Mouse (Mus musculus) heart, adult 8-10 months (tissue): Measurements from ENCODE around the gene Rasgrp1. TPM values are rescaled to one million over a fixed set of nuclear protein-coding genes. Genes with fewer than 3 reads are reported as not detected.

Experiments used
- DNase-seq: peaks from one replicate; pipeline ENCODE4 v3.0.0; 2022; ENCODE audit warnings: low spot score
- total RNA-seq, 4 experiments: library from RNA; stranded (reverse); gene quantifications; 2 replicates each; pipeline ENCODE4 v1.2.4; 2022

Rasgrp1 gene
- total RNA-seq, 4 experiments from 2014 or later, result 0.19 to 0.53 (median 0.42) TPM

DNA sequence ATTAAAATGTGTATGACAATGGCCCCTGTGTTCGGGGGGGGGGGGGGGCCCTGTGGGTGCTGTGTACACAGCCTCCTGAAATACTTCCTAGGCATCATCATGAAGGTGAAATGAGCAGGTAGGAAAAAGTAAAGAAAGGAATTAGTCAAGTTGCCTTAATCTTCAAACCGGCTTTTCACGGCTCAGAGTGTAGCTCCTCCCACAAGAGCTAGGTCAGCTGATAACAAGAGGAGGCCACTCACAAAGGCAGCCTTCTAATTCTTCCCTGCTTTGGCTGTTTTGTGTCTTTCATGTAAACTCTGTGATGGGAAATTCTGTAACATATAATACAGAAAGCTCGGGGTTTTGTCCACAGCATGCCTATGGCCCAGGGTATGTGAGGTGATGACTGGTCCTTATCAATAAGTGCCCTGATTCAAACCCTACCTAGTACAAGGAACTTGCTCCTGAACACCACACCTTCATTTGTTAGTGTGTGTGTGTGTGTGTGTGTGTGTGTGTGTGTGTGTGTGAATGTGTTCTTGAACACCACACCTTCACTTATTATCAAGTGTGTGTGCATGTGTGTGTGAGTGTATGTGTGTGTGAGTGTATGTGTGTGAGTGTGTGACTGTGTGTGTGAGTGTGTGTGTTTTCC is 7.1 kb downstream of the Rasgrp1 start:
- DNase-seq, result no peak

DNA sequence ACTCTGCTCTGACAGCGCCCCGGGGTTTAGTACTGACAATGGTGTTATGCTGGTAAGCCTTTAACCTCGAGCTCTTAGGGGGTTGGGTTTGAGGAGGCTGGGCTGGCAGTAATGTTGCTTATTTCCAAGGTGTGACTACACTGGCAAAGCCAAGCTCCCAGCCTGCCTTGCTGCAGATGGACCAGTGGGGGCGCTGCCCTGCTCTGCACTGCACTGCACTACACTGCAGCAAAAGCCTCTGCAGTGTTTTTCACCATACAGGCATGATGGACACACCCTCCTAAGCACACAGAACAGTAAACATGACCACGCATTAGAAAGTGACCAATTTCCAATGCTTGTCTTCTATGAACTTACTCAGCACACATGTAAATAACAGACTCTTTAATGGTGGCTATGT is 11.2 kb downstream of the Rasgrp1 start:
- DNase-seq, result no peak

DNA sequence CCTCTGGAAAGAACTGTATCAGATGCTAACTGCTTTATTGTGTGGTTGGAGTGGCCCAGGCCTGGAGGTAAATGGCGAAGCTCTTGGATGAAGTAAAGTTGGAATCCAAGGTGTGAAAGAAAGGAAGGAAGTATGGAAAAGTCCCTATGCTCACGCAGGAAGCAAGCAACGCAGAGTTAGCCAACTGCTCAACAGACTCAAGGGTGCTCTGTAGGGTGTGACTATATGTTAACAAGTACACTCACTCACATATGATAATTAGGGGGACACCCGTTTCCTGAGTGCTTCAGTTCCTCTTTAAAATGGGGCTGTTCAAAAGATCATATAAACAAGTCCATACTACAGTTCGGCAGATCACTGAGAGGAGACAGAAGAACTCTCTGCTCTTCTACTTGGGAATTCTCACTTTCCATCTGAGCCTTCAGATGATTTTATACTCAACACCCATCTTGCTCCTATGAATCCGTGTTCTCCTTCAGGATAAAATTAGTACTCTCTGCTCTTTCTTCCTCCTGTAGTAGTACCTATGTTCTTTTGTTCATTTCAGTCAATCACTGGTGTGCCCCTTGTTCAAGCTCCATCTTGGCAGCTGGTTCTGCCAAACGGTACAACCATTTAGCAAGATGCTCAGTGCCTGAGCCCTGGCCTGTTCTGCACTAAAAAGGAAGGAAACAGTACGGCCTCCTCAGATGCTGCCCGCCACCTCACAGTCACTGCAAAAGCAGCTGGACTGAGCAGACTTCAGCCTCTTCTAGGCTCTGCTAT is 14.1 kb downstream of the Rasgrp1 start:
- no peak for DNase-seq

DNA sequence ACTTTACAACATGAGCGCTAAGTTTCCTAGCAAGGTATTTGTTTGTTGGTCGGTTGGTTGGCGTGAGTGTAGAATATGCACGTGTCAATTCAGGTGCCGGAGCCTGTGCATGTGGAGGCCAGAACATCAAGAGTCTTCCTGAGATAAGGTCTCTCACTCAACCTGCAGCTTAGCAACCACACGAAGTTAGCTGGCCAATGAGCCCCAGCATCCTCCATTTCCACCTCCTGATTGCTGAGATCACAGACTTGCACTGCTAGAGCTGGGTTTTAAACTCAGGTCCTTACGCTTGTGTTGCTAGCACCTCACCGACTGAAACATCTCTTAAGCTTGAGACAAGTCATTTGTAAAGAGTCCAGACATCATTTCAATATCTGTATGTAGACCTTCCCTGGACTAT is 20.4 kb downstream of the Rasgrp1 start:
- DNase-seq, result no peak

DNA sequence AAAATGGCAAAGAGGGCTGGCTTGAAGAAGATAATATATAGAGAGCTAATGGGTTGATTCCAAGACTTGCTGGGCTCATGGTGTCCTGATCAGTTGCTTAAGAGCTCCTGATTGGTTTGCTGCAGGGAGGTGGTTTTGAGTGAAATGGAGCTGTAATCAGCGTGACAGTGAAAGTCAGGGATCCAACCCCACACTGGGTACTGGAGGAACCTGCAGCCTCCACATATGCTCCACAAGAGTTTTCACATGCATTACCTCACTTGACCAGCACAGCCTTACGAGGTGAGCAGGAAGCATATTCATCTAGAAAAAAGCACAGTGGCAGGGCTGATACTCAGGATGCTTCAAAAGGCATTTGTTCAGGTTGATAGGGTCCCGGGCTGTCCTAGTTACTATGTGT is 21.6 kb downstream of the Rasgrp1 start:
- no peak for DNase-seq

DNA sequence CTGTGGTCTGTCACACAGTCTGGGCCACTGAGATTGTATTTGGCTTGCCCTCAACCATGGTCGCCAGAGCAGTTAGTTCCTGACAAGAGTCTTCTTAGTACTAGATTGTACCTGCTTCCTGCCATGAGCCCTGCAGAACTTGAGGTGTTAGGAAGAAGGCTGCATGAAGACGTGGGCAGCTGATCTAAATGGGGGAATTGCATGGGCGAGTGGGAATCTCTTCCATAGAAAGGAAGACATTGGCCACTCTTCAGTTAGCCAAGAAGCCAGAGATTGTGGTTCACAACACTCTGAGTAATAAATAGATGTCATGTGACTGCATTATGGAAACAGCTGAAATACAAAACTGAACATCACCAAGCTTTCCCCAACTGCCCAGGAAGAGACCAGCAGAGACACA is 23.8 kb downstream of the Rasgrp1 start:
- DNase-seq, result no peak

DNA sequence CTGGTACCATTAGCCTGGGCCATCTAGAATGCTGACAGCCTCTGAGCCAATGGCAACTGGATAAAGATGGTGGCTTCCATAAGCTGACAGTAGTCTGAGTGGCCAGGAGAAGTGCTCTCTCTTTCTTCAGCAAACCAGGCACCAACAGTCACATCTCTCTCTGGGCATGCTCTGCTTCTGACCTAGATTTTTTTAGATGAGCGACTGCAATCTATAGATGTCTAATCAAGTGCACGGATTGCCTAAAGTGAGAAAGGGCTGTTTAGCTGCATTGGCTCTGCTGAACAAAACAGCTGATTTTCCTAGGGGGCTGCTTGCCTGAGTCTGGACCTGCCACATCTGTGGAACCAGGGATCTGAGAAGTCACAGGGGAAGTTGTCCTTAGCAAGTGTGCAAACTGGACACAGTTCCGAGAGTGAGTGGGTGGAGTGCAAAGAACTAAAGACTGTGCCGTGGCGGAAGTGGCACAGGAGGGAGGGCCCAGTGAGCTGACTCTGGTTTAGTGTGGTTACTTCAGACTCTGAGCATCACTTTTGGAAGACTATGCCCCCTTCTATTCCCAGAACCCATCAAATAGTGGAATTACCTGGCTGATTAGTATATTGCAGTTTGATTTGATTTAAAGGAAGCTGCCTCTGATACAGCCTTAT is 29.1 kb downstream of the Rasgrp1 start:
- no peak for DNase-seq

DNA sequence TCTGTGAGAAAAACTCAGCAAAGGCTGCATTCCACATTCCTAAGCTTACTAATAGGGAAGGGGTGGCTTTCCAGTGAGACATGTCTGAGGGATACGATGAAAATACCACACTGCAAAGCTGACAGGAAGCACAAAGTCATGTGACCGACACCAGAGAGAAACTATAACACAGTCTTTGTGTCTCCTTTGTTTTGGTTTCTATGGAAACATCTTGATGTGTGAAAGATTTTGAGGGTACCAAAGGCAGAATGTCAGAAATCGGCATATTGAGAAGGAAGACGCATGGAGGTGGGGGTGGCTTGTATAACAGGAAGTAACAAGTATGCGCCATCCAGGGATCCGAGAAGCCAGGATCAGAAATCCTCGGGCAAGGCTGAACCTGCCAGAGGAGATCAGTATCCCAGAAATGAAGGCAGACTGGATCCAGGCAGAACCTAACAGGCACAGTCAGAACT is 30.3 kb downstream of the Rasgrp1 start:
- no peak for DNase-seq

DNA sequence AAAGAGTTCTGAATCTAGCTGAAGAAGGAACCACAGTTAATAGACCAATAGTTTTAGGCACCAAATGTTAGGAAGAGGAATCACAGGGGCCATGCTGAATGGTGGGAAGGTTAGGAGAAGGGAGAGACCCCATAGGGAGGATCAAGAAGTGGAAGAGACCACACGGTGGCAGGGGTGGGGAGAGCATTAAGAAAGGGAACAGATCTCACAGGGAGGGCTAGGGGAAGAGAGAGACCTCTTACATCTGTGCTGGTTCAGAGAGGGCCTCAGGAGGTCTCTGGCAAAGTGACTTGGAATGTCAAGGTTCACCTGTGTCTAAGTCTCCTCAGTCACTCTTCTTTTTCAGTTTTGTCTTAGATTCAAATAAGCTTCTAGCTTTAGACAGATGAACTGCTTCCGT is 30.8 kb downstream of the Rasgrp1 start:
- DNase-seq, result no peak

DNA sequence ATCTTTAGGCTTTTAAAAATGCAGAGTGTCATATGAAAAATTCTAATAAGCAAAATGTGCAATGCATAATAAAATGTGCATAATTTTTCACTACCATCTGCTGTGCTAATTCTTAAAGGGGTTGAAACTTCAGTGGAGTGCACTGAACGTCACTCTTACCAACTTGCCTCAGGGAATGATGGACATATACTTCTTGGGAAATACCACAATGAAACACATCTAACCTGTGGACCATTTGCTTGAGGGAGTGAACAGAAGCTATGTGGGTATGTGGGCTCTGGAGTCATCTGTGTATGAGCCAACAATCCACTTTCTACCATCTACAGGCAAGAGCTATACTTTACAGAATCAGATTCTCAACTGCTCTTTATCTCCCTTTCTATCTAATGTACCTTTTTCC is 31.5 kb downstream of the Rasgrp1 start:
- DNase-seq, result no peak

DNA sequence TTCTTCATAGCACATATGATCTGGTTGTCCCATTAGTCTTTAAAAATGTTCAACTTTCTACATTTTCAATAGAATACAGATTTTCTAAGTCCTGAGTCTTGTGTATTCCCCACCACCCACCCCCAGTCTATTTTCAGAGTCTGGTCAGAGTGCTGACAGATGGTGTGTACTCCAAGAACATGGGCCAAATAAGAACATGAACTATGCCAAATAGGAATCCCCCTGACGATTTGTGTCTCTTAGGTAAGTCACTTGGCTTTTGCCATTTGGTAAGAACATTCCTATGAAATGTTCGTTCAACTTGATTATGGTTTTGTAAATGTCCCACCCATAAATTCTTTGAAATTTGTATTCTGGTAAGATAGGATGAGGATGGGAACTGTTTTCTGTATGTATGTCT is 33.8 kb downstream of the Rasgrp1 start:
- no peak for DNase-seq

DNA sequence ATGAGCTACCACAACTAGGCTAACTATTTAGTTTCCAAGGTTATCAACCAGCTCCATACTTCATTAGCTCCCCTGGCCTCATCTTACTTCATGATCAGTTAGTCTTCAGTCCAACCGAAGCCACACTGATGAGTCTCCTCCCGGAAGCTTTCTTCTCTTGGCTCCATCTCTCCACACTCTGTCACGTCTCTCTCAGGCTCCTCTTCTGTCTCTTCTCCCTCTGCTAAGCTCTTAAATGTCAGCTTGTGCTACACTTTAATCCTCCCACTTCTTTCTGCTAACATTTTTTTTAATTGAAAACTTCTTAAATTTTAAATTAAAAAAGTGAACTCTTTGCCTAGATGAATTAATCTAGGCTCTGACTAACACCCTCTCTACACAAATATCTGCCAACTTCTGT is 34.8 kb downstream of the Rasgrp1 start:
- DNase-seq, result no peak

DNA sequence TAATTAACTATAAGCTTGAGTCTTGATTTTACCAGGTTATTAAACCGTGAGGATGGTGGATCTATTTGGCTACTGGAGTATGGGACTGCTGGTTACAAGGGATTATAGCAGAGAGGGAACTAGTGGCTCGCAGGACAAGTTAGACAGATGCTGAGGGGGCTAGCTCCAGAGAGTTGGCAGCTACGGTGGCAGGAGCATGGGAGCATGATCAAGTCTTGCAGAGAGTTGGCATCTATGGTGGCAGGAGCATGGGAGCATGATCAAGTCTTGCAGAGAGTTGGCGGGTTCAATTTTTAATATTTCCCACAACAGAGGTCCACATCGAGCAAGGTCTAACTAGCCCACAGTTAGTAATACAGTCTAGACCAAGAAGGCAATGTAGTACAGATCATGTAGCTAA is 37.9 kb downstream of the Rasgrp1 start:
- DNase-seq, result no peak

DNA sequence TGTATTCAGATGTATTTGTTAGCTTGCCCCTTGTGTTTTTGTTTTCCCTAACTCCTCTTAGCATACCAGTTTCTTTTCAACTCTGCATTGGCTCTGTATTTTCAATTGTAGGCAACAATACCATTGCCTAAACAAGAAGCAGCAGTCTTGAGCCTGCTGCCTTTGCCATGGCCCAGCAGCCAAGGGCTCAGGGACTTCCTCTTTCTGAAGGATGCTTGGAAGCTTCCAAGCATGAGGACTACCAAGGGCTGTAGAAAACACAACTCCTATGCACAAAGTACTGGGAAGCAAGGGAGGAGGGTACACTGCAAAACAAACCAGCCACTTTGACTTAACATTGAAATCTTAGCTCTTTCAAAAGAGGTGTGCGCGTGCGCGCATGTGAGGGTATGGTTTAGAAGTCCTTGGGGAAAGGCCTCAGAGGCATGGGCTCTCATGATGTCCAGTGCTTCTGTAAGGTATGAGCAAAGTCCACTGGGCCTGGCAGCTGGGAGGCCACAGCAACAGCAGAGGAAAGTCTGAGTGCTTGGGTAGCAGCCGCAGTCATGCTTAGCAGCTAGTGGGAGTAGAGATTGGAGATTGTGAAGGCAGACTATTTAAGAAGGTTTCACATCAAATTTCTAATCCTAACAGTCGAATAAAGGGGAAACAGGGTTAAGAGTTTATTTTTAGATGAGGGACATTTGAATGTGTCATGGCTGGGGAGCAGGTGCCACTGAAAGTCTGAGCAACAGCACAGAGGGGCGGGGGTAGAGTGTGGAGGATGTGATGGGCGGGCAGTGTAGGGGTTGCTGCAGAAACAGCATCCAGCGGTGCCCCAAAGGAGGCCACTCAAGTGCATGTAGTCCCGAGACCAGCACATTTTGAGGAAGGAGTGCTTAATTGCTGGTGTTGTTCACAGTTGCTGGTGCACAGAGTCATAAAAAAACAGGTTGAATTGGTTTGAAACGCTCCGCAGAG is 39.1 kb downstream of the Rasgrp1 start:
- no peak for DNase-seq

DNA sequence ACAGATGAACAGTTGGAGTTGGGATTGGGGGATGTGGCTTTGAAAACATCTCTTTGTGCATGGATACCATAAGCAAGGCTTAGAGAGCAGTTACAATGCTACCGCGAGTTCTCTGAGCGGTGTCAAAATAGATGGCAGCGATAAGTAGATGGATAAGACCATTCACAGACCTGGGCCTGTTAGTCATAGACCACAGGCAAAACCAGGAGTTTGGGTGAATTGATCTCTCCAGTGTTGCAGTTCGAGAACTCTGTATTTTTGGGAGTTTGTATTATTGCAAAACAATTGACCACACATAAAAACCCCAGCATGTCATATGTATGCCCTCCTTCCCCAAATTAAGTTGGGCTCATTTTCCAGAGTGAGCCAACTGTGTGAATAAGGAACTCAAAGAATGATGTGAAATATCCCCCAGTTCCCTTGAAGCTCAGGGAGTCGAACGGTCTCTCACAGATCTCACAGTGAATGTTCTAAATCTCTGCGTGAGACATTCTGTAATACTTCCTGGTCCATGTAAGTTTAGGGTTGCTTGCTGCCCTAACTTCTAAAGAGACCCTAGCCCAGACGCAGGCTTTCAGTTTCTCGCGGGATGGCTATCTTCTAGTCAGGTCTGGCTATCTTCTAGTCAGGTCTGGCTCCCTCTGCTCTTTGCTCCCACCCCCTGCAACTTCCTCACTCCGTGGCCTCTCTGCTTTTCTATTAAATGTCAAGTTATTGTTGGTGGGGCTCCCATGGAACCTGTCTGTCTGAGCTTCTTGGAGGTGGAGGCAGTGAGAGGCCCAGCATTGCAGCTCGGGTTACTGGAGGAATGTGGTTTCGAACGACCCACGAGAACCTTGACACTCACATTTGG is 43.0 kb downstream of the Rasgrp1 start:
- DNase-seq, result no peak

DNA sequence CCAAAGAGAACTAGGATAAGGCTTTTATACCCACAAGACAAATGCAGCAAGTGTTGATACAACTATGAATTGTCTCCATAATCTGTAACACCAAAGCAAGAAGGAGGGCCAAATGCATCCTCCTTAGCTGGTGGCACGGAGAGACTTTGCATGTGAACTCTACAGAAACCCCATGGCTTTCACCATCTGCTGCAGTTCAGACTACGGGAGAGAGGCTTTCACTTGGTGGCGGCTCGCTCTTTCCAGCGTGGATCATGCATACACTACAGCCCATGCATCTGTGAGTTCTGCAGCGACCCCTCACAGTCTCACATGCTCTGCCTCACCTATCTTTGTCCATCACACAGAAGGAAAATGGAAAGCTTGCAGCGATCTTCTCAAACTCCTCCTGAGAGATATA is 54.5 kb downstream of the Rasgrp1 start:
- DNase-seq, result no peak

DNA sequence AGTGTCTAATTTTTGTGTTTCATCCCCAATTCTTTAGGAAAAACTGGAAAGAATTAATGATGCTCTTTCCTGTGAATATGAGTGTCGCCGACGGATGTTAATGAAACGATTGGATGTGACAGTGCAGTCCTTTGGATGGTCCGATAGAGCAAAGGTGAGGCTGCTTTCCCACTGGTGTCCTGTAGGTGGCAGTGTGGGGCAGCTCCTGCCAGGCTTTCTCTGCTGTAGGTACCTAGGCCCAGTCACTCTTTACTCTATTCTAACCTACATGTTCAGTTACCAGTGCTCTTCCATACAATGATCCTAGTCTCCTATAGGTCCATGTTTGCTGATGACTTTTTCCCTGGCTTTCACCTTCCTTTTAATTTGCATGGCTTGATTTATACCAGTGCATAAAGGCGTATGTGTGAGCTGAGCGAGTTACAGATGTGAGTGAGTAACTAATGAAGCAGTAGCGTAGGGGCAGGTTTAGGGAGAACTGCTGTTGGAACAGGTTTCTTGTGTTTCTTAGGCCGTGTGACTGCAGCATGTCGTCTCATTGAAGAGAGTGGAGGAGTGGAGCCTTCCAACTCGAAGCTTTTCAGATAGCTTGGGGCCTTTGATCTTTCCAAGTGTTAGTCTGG is 78.9 kb downstream of the Rasgrp1 start:
- peak; percentile 60 for DNase-seq

DNA sequence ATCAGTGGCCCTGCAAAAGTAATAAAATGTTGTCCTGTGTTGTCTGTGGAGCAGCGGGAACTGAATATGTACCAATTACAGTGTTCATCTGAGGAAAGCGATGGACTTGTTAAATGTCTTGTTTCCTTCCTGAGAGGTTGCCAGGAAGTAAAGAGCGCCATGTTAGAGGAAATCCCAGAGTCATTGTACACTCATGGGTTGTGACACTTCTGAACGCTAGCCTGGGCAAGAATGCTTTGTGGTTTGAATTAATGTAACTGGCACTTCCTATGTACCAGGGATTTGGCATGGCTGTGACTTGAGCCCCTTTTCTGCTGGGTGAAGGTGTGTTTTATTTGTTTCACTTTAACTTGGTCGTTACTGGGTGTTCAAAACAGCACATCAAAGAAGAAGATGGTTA is 80.6 kb downstream of the Rasgrp1 start:
- DNase-seq, result peak; percentile 6

DNA sequence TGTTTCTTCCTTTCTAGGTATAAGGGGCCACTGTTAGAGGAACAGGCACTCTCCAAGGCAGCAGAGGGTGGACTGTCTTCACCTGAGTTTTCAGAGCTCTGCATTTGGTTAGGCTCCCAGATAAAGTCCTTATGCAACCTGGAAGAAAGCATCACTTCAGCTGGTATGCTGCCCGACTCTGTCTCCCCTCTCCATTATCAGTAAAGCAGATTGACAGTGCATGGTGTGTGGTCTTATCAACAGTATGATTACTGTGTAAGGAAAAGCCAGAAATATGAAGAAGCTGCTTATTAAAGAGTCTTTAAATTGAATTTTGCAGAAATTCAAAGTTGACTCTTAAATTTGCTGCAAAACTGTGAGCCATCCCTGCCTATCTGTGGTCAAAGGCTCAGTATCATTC is 85.2 kb downstream of the Rasgrp1 start:
- DNase-seq, result no peak

DNA sequence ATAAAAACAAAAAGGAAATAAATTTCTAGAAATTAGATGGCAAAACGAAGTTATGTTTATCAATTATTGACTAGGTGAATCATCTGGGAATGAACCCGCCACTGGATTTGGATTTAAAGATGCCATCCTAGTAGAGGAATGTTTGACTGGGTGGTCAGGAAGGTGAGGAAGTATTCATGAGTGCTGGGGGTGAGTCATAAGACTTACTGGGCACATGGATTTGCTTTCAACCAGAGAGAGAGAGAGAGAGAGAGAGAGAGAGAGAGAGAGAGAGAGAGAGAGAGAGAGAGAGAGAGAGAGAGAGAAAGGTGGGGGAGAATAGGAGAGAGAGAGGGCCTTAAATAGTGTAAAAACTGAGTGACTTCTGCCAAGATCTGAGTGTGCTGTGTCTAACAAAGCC is 87.4 kb downstream of the Rasgrp1 start:
- DNase-seq, result no peak
